Mouse (Mus musculus) midbrain, embryonic 13.5 days (tissue): ENCODE results near the gene Dph2. TPM values are rescaled to one million over a fixed set of nuclear protein-coding genes. Genes with fewer than 3 reads are reported as not detected.

Experiments used
- ATAC-seq: fragments of 200-750 bp; cut with Nextera tagmentation; 2 replicates; pipeline ENCODE4 v1.8.0; 2017; ENCODE audit warnings: mild to moderate bottlenecking, moderate TSS enrichment, moderate library complexity
- H3K27ac ChIP-seq: fragments of 300-500 bp; sonication (generic); 2 replicates; pipeline ENCODE4 v1.5.1; 2015; ENCODE audit warnings: inconsistent platforms, mild to moderate bottlenecking, moderate library complexity
- H3K27me3 ChIP-seq: fragments of 300-500 bp; sonication (generic); 2 replicates; pipeline ENCODE4 v1.6.1; 2015; ENCODE audit warnings: mild to moderate bottlenecking, inconsistent platforms
- H3K36me3 ChIP-seq: fragments of 300-500 bp; sonication (generic); 2 replicates; pipeline ENCODE4 v1.6.1; 2015; ENCODE audit warnings: mild to moderate bottlenecking, inconsistent platforms
- H3K4me1 ChIP-seq: fragments of 300-500 bp; sonication (generic); replicated peaks from 2 replicates; pipeline ENCODE4 v1.6.1; 2015; ENCODE audit warnings: inconsistent platforms
- H3K4me2 ChIP-seq: fragments of 300-500 bp; sonication (generic); replicated peaks from 2 replicates; pipeline ENCODE4 v1.6.1; 2015; ENCODE audit warnings: moderate library complexity, mild to moderate bottlenecking, inconsistent platforms
- H3K4me3 ChIP-seq: fragments of 300-500 bp; sonication (generic); replicated peaks from 2 replicates; pipeline ENCODE4 v1.5.1; 2015; ENCODE audit warnings: mild to moderate bottlenecking, inconsistent platforms
- H3K9ac ChIP-seq: fragments of 300-500 bp; sonication (generic); replicated peaks from 2 replicates; pipeline ENCODE4 v1.6.1; 2015; ENCODE audit warnings: mild to moderate bottlenecking, inconsistent platforms
- H3K9me3 ChIP-seq: fragments of 300-500 bp; sonication (generic); 2 replicates; pipeline ENCODE4 v1.6.1; 2016; ENCODE audit warnings: mild to moderate bottlenecking, inconsistent platforms
- WGBS: fragments of 180-500 bp; shearing (Covaris S2); methylation state at CpG from one replicate; pipeline ENCODE4 v1.1.7; 2015; 5-methylcytosine and 5-hydroxymethylcytosine counted together
- polyA plus RNA-seq: library from polyadenylated mRNA; unstranded; fragments of >200 nt; fragmentation: Nextera tagmentation; extraction: Ambion mirVana; gene quantifications from 2 replicates; pipeline ENCODE4 v1.2.1, GENCODE M21; 2015

Gene Dph2
- polyA plus RNA-seq, 1 experiment from 2014 or later = 26.1 TPM

DNA sequence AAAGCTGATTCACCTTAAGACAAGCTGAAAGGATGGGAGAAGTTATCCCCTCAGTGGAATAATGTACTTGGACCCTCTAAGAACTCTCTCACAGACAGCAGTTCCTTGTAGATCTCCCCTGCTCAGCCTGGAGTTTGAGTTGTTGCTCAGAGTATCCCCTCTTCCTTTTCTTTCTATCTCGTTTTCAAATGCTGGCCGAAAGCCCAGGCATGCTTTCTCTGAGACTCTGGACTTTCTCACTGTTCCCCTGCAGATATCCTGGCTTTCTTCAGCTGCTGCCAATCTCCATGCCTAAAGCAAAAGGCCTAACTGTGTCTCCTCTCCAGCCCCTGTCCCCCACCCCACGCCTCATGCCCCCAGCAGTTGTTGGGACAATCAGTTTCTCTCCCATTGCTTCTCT is 26.4 kb upstream of the Dph2 start:
- no peak for ATAC-seq
- WGBS = 77% methylated on average over 3 of the region's 3 CpGs
- Histone ChIP-seq H3K9ac (no peak overlapping the region), H3K4me2 (no peak overlapping the region), H3K27me3 (0 out of 2 replicates have a peak, but pooled peaks cover 4% of the 10 kb centered on the region), H3K9me3 (no peaks in the 10 kb centered on the region), H3K4me3 (no peak overlapping the region), H3K27ac (no peak overlapping the region), H3K4me1 (peaks cover 19% of the 10 kb centered on the region), H3K36me3 (no peaks in the 10 kb centered on the region)

DNA sequence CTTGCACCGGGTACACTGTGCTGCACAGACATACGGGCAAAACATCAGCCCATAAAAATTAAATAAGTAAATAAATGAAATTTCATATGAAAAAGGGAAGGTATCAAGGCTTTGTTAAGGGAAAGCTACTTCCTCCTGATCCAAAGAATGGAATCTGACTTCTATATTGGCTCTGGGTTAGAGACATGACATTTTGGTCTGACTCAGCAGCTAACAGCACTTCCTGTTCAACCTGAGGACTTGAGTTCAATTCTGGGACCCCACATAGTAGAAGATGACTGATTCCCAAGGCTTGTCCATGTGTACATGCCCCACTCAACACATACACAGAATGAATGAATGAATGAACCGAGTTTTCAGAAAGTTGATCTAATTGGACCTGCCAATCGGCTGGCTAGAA is 26.0 kb upstream of the Dph2 start:
- H3K9ac ChIP-seq = no peak overlapping the region
- peaks cover 23% of the 10 kb centered on the region for H3K4me1 ChIP-seq
- no peak overlapping the region for H3K27ac ChIP-seq
- WGBS = 95% methylated on average over 4 of the region's 4 CpGs
- no peak overlapping the region for H3K4me3 ChIP-seq
- ATAC-seq = no peak
- 0 out of 2 replicates have a peak, but pooled peaks cover 4% of the 10 kb centered on the region for H3K27me3 ChIP-seq
- no peak overlapping the region for H3K4me2 ChIP-seq
- H3K9me3 ChIP-seq = no peaks in the 10 kb centered on the region
- H3K36me3 ChIP-seq = no peaks in the 10 kb centered on the region

DNA sequence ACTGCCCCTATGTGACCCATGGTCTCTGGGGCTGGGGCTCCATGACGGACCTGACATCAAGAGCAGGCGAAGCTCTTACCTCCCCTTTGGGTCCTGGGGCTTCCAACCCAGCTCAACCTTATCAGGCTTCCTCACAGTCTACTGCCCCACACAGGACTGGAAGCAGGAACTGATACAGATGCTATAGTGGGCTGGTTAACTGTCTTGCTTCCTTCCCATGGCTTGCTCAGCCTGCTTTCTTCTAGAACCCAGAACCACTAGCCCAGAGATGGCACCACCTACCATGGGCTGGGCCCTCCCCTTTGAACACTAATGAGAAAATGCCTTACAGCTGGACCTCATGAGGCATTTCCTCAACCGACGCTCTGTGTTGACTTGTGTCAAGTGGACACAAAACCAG is 25.6 kb upstream of the Dph2 start:
- peaks cover 2% of the 10 kb centered on the region for H3K36me3 ChIP-seq
- H3K27ac ChIP-seq = no peak overlapping the region
- no peak overlapping the region for H3K4me2 ChIP-seq
- no peak overlapping the region for H3K9ac ChIP-seq
- no peak overlapping the region for H3K4me3 ChIP-seq
- WGBS = 88% methylated on average over 4 of the region's 4 CpGs
- H3K27me3 ChIP-seq = 0 out of 2 replicates have a peak, but pooled peaks cover 4% of the 10 kb centered on the region
- peaks cover 28% of the 10 kb centered on the region for H3K4me1 ChIP-seq
- no peaks in the 10 kb centered on the region for H3K9me3 ChIP-seq
- ATAC-seq = no peak

DNA sequence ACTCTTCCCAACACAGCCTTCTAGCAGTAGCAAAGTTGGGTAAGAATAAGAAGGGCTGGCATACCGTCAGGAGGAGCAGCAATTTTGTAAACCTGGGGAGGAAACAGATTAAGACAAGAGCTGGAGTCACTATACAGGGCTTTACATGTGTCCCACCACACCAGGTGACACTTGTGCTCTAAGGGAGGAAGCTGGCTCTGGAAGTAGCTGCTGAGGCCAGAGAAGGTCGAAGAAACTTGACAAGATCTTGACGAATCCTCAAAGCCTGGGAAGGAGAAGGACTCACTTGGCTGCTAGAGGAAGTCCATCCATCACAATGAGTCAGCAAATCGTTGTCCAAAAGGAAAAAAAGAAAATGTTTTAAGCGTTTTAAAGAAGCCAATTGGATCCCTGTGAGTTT is 24.6 kb upstream of the Dph2 start:
- 91% methylated on average over 5 of the region's 5 CpGs for WGBS

DNA sequence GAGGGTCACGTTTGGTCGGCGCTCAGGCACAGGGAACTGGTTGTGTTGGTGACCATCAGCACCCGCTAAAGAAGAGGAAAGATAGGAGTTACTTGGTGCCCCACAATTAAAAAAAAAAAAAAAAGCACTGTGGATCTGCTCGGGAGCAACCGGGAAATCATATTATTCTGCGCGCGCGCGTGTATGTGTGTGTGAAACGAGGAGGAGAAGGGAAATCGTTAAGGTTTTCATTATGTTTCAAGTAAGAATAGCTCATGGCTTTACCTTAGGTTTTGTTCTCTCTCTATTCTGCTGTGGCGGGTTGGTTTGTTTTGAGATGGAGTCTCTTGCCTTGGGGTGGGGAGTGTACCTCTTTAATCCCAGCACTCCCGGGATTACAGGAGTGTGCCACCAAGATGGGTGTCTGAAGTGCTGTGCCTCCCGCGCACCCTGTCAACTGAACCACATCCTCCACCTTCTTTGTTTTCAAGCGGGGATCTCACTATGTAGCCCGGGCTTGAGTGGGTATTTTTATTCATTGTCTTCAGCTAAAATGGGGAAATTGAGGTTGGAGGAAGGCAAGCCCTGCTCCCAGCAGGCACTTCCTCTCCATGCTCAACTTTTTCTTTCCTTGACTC is 23.8 kb upstream of the Dph2 start:
- WGBS = 7% methylated on average over 19 of the region's 19 CpGs
- H3K4me1 ChIP-seq = peaks cover 46% of the 10 kb centered on the region
- H3K9ac ChIP-seq = peak overlapping the region; percentile 92
- peak overlapping the region; percentile 59; the same call in 1 of the 2 replicates for H3K27ac ChIP-seq
- peak overlapping the region; percentile 100 for H3K4me2 ChIP-seq
- H3K9me3 ChIP-seq = no peaks in the 10 kb centered on the region
- ATAC-seq = no peak
- peaks cover 20% of the 10 kb centered on the region for H3K36me3 ChIP-seq
- H3K27me3 ChIP-seq = no peaks in the 10 kb centered on the region
- H3K4me3 ChIP-seq = peak overlapping the region; percentile 93

More for the DNA sequence above, 24.6 kb upstream of the Dph2 start:
- Histone ChIP-seq H3K36me3 (peaks cover 12% of the 10 kb centered on the region), H3K27me3 (no peaks in the 10 kb centered on the region), H3K4me3 (no peak overlapping the region), H3K9ac (no peak overlapping the region), H3K4me1 (peaks cover 38% of the 10 kb centered on the region), H3K9me3 (no peaks in the 10 kb centered on the region), H3K4me2 (peak overlapping the region; percentile 100), H3K27ac (no peak overlapping the region)
- no peak for ATAC-seq

DNA sequence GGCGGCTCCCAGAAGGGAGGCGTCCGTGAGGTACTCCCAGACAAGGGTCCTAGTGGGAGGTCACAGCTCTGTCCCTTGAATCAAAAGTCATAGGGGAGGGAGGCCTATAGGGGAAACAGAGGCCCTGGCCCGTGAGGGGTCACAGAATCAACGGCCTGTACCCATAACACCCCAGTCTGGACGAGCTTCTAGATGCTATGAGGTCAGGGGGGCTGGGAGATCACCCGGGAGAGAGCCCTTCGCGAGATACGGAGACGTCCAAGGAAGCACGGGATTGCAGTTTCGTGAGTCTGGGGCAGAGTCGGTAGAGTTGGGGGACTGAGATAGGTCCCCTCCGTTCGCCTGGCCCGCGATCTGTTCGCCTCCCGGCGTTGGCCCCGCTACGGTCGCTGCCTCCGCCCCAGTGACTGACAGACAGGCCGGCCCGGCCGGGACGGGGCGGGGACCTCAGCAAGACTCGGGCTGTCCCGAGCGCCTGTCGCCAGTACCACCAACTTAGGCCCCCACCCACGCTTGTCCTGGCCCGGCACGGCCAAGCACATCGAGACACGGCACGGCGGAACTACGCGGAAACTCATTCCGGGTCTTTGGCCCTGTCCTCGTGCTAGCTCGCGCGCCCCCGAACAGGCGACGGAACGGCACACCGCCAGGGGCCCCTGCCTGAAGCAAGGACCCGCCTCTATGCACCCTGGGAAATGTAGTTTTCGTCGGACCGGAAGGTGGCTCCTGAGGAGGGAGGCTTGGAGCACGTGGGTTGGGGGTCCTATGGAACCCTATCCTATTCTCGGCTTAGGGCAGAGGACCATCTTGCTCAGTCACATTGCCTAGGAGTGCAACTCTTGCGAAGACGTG is 23.0 kb upstream of the Dph2 start, which contains the start of gene Ipo13:
Gene Ipo13, minus strand, starts transcription at position 409 of the 852 bp plus-strand sequence.
- WGBS = under 1% methylated on average over 61 of the region's 61 CpGs
- Histone ChIP-seq H3K4me2 (peak within 1 kb of the TSS; percentile 100), H3K27me3 (no peaks in the 10 kb centered on the region), H3K4me3 (peak within 1 kb of the TSS; percentile 93), H3K4me1 (peaks cover 53% of the 10 kb centered on the region), H3K9ac (peak within 1 kb of the TSS; percentile 92), H3K27ac (peak within 1 kb of the TSS; percentile 74), H3K36me3 (peaks cover 21% of the 10 kb centered on the region), H3K9me3 (no peaks in the 10 kb centered on the region)
- ATAC-seq = peak; percentile 96

DNA sequence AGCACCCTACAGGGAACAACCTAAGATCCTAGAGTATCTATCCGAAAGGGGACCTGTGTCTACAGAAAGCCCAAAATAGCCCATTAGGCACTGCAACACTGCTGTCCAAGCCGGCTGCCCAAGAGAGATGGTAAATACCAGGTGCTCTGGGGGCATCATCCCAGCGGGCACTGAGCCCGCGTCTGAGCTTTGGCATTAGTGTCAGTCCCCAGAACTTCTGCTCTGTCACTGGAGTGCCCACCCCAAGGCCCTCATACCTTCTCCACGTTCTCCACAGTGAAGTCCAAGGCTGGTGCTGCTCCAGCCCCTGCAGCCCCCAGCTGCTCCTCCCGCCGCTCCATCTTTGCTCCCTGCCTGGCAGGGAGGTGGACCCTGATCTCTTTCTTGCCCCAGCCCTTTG is 22.2 kb upstream of the Dph2 start:
- peak; percentile 9; the same call in 1 of the 2 replicates for ATAC-seq
- H3K36me3 ChIP-seq = peaks cover 21% of the 10 kb centered on the region

DNA sequence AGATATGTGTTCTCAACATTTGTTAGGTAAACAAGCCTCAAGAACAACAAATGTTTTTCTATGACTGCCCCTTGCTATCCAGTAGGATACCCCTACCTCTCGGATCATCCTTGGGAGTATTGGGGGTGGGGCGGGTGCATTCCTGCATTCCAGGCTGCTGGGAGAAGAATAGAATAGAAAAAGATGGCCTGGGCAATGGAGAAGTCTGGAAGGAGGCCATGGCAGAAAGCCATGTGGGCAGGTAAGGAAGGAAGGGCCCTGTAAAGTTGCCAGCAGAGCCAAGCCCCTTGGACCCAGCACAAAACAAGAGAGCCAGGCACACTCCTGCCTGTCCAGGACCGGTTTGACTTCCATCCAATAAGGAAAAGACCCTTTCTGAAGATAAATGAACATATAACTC is 21.6 kb upstream of the Dph2 start:
- ATAC-seq = no peak
- Histone ChIP-seq H3K4me2 (peak overlapping the region; percentile 100), H3K4me1 (peaks cover 67% of the 10 kb centered on the region), H3K9me3 (no peaks in the 10 kb centered on the region), H3K27ac (no peak overlapping the region), H3K27me3 (no peaks in the 10 kb centered on the region), H3K36me3 (peaks cover 21% of the 10 kb centered on the region), H3K4me3 (peak overlapping the region; percentile 93), H3K9ac (peak overlapping the region; percentile 92)
- WGBS = 39% methylated on average over 3 of the region's 3 CpGs

More for the DNA sequence above, 22.2 kb upstream of the Dph2 start:
- Histone ChIP-seq H3K4me2 (peak overlapping the region; percentile 100), H3K4me3 (peak overlapping the region; percentile 93), H3K9ac (peak overlapping the region; percentile 92), H3K9me3 (no peaks in the 10 kb centered on the region), H3K4me1 (peaks cover 61% of the 10 kb centered on the region), H3K27me3 (no peaks in the 10 kb centered on the region), H3K27ac (no peak overlapping the region)
- WGBS = 16% methylated on average over 8 of the region's 8 CpGs

DNA sequence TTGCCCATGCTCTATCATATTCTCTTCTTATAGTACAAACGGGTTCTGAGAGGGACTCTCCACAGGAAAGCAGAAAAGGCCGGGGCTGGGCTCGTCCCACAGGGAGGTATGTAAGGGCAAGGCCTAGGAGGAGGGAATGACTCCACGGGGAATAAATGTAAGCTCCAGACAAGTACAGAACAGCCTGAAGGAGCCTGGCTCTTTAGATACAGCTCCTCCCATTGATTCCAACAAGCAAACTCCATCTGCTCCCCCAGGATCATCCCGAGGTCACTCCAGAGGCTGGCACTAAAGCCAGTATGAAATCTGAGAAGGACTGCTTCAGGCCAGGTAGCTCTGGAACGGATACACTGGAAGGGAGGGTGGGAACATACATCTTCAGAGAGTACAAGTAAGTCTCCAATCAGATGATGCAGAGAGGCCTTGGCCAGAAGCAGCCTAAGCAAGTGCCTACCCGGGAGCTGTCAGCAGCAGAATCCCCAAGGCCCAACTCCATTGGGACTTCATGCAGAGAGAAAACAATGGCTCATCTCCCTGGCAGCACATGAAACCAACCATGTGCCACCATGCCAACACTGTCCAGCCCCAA is 20.9 kb upstream of the Dph2 start:
- Histone ChIP-seq H3K36me3 (peaks cover 21% of the 10 kb centered on the region), H3K4me1 (peaks cover 74% of the 10 kb centered on the region), H3K9ac (peak overlapping the region; percentile 92), H3K4me3 (peak overlapping the region; percentile 93), H3K27ac (no peak overlapping the region), H3K27me3 (no peaks in the 10 kb centered on the region), H3K9me3 (no peaks in the 10 kb centered on the region), H3K4me2 (peak overlapping the region; percentile 100)
- ATAC-seq = no peak
- 75% methylated on average over 7 of the region's 7 CpGs for WGBS

DNA sequence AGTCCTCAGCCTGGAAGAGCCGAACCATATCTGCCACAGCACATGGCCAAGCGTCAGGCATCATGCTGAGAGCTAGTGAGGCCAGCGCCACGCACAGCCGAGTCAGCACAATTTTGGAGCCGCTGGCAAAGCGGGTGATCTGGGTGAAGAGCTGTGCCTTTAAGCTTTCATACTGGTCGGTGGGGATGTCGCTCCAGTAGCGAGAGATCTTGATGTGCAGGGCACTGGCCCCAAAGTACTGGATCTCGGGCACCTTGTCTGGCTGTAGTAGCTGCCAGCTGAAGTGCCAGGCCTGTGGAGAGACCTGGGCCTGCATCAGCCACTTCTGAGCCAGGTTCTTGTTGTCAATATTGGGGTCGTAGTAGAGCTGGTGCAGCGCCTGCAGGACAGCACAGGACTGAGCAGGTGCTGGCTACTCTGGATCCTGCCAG is 20.3 kb upstream of the Dph2 start:
- 91% methylated on average over 13 of the region's 13 CpGs for WGBS
- H3K4me2 ChIP-seq = peak overlapping the region; percentile 100; the same call in 1 of the 2 replicates

DNA sequence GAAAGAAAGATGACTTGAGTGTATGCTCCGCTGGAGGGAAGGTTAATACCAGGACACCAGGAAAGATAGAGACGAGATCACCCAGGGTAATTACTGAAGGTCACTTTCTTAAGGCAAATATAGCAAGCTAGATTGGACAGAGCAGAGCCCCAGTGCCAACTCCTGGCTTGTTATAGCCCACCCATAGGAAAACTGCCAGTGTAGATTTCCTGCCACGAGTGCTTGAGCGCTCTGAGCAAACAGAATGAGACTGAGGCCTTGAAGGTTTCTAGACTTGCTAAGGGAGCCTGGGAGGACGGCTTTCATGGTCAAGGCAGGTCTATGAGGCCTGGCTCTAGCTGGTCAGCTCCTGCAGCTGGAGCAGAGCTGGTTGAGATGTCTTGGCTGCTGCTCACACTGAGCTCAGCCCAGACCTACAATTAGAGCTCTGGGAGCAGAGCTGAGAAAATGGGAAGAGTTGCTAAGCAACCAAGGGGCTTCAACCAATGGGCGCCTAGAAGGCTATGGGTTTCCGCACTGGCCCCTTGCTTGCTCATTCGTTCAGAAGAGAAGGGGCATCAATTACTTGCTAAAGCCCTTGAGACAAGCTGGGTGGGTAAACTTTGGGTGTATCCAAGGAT is 17.1 kb upstream of the Dph2 start:
- H3K4me2 ChIP-seq = peak overlapping the region; percentile 44
- peak overlapping the region; percentile 77 for H3K27ac ChIP-seq
- whole genome bisulfite sequencing = 57% methylated on average over 8 of the region's 8 CpGs
- H3K9ac ChIP-seq = peak overlapping the region; percentile 29; the same call in 1 of the 2 replicates
- ATAC-seq = peak; percentile 86
- H3K9me3 ChIP-seq = no peaks in the 10 kb centered on the region
- peak overlapping the region; percentile 18 for H3K4me3 ChIP-seq
- peaks cover 49% of the 10 kb centered on the region for H3K36me3 ChIP-seq
- no peaks in the 10 kb centered on the region for H3K27me3 ChIP-seq
- H3K4me1 ChIP-seq = peaks cover 65% of the 10 kb centered on the region

More for the DNA sequence above, 20.3 kb upstream of the Dph2 start:
- H3K27ac ChIP-seq = no peak overlapping the region
- ATAC-seq = no peak
- H3K4me3 ChIP-seq = no peak overlapping the region
- H3K4me1 ChIP-seq = peaks cover 77% of the 10 kb centered on the region
- H3K9me3 ChIP-seq = no peaks in the 10 kb centered on the region
- H3K36me3 ChIP-seq = peaks cover 21% of the 10 kb centered on the region
- peak overlapping the region; percentile 92; the same call in 1 of the 2 replicates for H3K9ac ChIP-seq
- H3K27me3 ChIP-seq = no peaks in the 10 kb centered on the region
